In the genomic region with DNA sequence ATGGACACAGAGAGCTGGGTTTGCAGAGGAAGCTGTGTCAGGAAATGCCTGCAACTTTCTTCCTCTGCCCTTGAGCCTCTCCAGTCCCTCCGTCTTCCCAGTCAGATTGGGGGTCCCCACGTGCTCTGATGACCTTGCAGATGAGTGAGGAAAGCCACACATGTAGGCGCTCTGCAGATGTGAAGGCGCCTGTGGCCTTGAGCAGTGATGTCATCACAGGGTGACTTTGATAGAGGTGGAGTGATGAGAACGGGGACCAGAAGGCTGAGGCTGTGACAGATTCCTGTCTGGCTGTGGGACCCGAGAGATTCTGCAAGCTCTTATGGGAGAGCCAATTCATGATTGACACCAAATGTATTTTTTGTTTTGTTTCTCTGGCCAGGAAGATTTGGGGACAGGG, we compare ENCODE assay signal across 20 mouse cellular contexts. TPM values are rescaled to one million over a fixed set of nuclear protein-coding genes. Genes with fewer than 3 reads are reported as not detected.
DNase-seq lines count a peak whose midpoint lies in the region; ATAC-seq and TF ChIP-seq lines count a peak whose summit lies in the region.
"Had no signal": no experiment of that assay in that cellular context is flagged by ENCODE, and none has a peak within 500 bp of the region (broad histone marks: within the 10 kb centered on the region; RNA-seq: fewer than 3 reads in every experiment).

No protein-coding gene starts in this region.

- peak overlapping the region; percentile 1; the same call in 1 of the 2 replicates for H3K4me2 ChIP-seq in heart, embryonic 12.5 days
- H3K4me2 ChIP-seq in lung, embryonic 14.5 days = 0 out of 2 replicates have a peak overlapping the region, but pooled peaks have one; percentile 12
- H3K4me2 ChIP-seq: midbrain, embryonic 11.5 days; neural tube, embryonic 13.5 days had no signal

- H3K27ac ChIP-seq in heart, embryonic 12.5 days (ENCODE audit: poor library complexity, severe bottlenecking) = peak overlapping the region; percentile 87
- H3K27ac ChIP-seq in lung, embryonic 14.5 days (ENCODE audit: low read depth) = no peak overlapping the region
- peak overlapping the region; percentile 61 for H3K27ac ChIP-seq in macrophage
- H3K27ac ChIP-seq: gastrocnemius, adult 2 months; neural tube, embryonic 13.5 days had no signal

- H3K4me1 ChIP-seq in heart, embryonic 12.5 days (replicated peaks) = peaks cover 92% of the 10 kb centered on the region
- peaks cover 38% of the 10 kb centered on the region for H3K4me1 ChIP-seq in lung, embryonic 14.5 days (ENCODE audit: insufficient read depth)

- no peaks in the 10 kb centered on the region for H3K36me3 ChIP-seq in heart, embryonic 12.5 days
- no peaks in the 10 kb centered on the region; the same call in 1 of the 2 replicates for H3K36me3 ChIP-seq in lung, embryonic 14.5 days (ENCODE audit: insufficient read depth)
- H3K36me3 ChIP-seq in macrophage (ENCODE audit: inconsistent target) = peaks cover 73% of the 10 kb centered on the region
- H3K36me3 ChIP-seq: neural tube, embryonic 13.5 days had no signal

- H3K9ac ChIP-seq in heart, embryonic 12.5 days = peak overlapping the region; percentile 3
- H3K9ac ChIP-seq in lung, embryonic 14.5 days = no peak overlapping the region
- H3K9ac ChIP-seq: neural tube, embryonic 13.5 days had no signal

- H3K27me3 ChIP-seq in heart, embryonic 12.5 days (replicated peaks) = no peaks in the 10 kb centered on the region
- H3K27me3 ChIP-seq in lung, embryonic 14.5 days (ENCODE audit: insufficient read depth, low read length) = peaks cover 19% of the 10 kb centered on the region; the same call in 1 of the 2 replicates
- H3K27me3 ChIP-seq: Patski had no signal

- no peak for TF ChIP-seq CTCF in lung, embryonic 14.5 days (IDR thresholded peaks at IDR 0.05; ENCODE audit: low read depth)

- ATAC-seq in heart, embryonic 12.5 days (ENCODE audit: insufficient number of reproducible peaks, low FRiP score) = no peak
- ATAC-seq in lung, embryonic 14.5 days (ENCODE audit: insufficient read depth) = no peak
- no peak for ATAC-seq in erythroid progenitor cell, adult 5-6 weeks (replicated peaks; ENCODE audit: low FRiP score, poor library complexity, severe bottlenecking)
- ATAC-seq: forebrain, embryonic 16.5 days; Patski had no signal

- no peak for DNase-seq in heart, adult 11 months
- no peak for DNase-seq in lung, embryonic 14.5 days
- DNase-seq in lung, postnatal 14 days = no peak
- DNase-seq in adrenal gland, postnatal 36 days = peak; percentile 53 to 57
- DNase-seq in gastrocnemius, adult 18-20 months (ENCODE audit: low spot score) = no peak
- DNase-seq: embryo, embryonic 11 days; gastrocnemius, adult 2 months; kidney, adult 2 months; kidney, postnatal 14 days; lung, postnatal 36 days; thymus, postnatal 36 days had no signal

- 13% methylated on average over 6 of the region's 6 CpGs for WGBS in heart, embryonic 12.5 days
- 50% methylated on average over 6 of the region's 6 CpGs for WGBS in lung, embryonic 14.5 days
- 31% methylated on average over 5 of the region's 6 CpGs for WGBS in macrophage (ENCODE audit: missing documents)

- peaks cover 95% of the 10 kb centered on the region for H3K79me2 ChIP-seq in macrophage (ENCODE audit: inconsistent target)

- H3K9me3 ChIP-seq in heart, embryonic 12.5 days (replicated peaks) = no peaks in the 10 kb centered on the region
- no peaks in the 10 kb centered on the region for H3K9me3 ChIP-seq in lung, embryonic 14.5 days (ENCODE audit: low read depth, low read length)
- H3K9me3 ChIP-seq: neural tube, embryonic 13.5 days had no signal

- no peak overlapping the region for H3K4me3 ChIP-seq in heart, embryonic 12.5 days
- H3K4me3 ChIP-seq in lung, embryonic 14.5 days (ENCODE audit: low read depth, low read length) = no peak overlapping the region
- no peak overlapping the region for H3K4me3 ChIP-seq in macrophage (ENCODE audit: inconsistent target)
- H3K4me3 ChIP-seq: gastrocnemius, adult 2 months; neural tube, embryonic 13.5 days had no signal

RNA-seq across cellular contexts. Expression of a gene that starts 36.2 kb away (rescaled TPM):
- polyA plus RNA-seq in heart, embryonic 12.5 days (2016; fragmentation: Nextera tagmentation; extraction: Ambion mirVana) = 13.1 and 13.3 TPM in 2 replicates
- 17.9 and 18.7 TPM in 2 replicates for polyA plus RNA-seq in lung, embryonic 14.5 days (2014; fragmentation: Nextera tagmentation; extraction: Ambion mirVana)
- total RNA-seq in adrenal gland, postnatal 36 days (2021) = 10 to 100 TPM; 26.7 to 29.4 TPM
- 100 to 1,000 TPM in 1 of 26 experiments, 10 to 100 TPM in 21, 1 to 10 TPM in 4; 2.6 to 108 (median 36.9) TPM for total RNA-seq in macrophage (2018; cell fraction: chromatin; rRNA removed)
- total RNA-seq in macrophage (2018; cell fraction: cytosol; rRNA removed) = 100 to 1,000 TPM in 1 of 26 experiments, 10 to 100 TPM in 25; 28.0 to 101 (median 57.2) TPM
- 10 to 100 TPM in 25 of 26 experiments, 1 to 10 TPM in 1; 9.0 to 78.5 (median 40.6) TPM for total RNA-seq in macrophage (2018; cell fraction: nucleus; rRNA removed)
- 49.9 to 79.6 TPM (median 50.9 TPM) in 3 replicates for polyA plus RNA-seq in macrophage (2018)
- 9.2 and 11.2 TPM in 2 replicates for total RNA-seq in erythroid progenitor cell, adult 5-6 weeks (2015; ENCODE audit: low replicate concordance)
- total RNA-seq in erythroid progenitor cell, adult 5-6 weeks (2017; ENCODE audit: low replicate concordance) = 2.3 TPM in 1 of 2 replicates, not detected in the other
- 10 to 100 TPM; 12.6 to 20.2 TPM for total RNA-seq in gastrocnemius, adult 18-20 months (2021)

RNA-seq across cellular contexts. Expression of a gene that starts 36.6 kb away (rescaled TPM):
- 8.4 TPM in 2 replicates for polyA plus RNA-seq in heart, embryonic 12.5 days (2016; fragmentation: Nextera tagmentation; extraction: Ambion mirVana)
- polyA plus RNA-seq in lung, embryonic 14.5 days (2014; fragmentation: Nextera tagmentation; extraction: Ambion mirVana) = 11.4 and 14.3 TPM in 2 replicates
- total RNA-seq in adrenal gland, postnatal 36 days (2021) = 10 to 100 TPM; 19.9 to 23.2 TPM
- total RNA-seq in macrophage (2018; cell fraction: chromatin; rRNA removed) = 100 to 1,000 TPM in 12 of 26 experiments, 10 to 100 TPM in 13, 1 to 10 TPM in 1; 7.7 to 184 (median 90.9) TPM
- 100 to 1,000 TPM in 22 of 26 experiments, 10 to 100 TPM in 4; 67.8 to 188 (median 142) TPM for total RNA-seq in macrophage (2018; cell fraction: cytosol; rRNA removed)
- total RNA-seq in macrophage (2018; cell fraction: nucleus; rRNA removed) = 100 to 1,000 TPM in 23 of 26 experiments, 10 to 100 TPM in 3; 16.8 to 258 (median 153) TPM
- polyA plus RNA-seq in macrophage (2018) = 86.7 to 149 TPM (median 97.3 TPM) in 3 replicates
- total RNA-seq in erythroid progenitor cell, adult 5-6 weeks (2015; ENCODE audit: low replicate concordance) = 5.0 and 6.3 TPM in 2 replicates
- total RNA-seq in erythroid progenitor cell, adult 5-6 weeks (2017; ENCODE audit: low replicate concordance) = 0.64 and 6.3 TPM in 2 replicates
- total RNA-seq in gastrocnemius, adult 18-20 months (2021) = 1 to 10 TPM; 7.5 to 7.9 TPM

RNA-seq across cellular contexts. Expression of a gene that starts 43.2 kb away (rescaled TPM):
- polyA plus RNA-seq in heart, embryonic 12.5 days (2016; fragmentation: Nextera tagmentation; extraction: Ambion mirVana) = 0.15 and 0.21 TPM in 2 replicates
- polyA plus RNA-seq in lung, embryonic 14.5 days (2014; fragmentation: Nextera tagmentation; extraction: Ambion mirVana) = not detected in 2 replicates
- total RNA-seq in adrenal gland, postnatal 36 days (2021) = 1 to 10 TPM; 1.7 to 4.6 TPM
- under 1 TPM in 3 of 26 experiments, not detected in 23; 0.16 to 0.63 (median 0.20) TPM for total RNA-seq in macrophage (2018; cell fraction: chromatin; rRNA removed)
- total RNA-seq in macrophage (2018; cell fraction: cytosol; rRNA removed) = under 1 TPM in 3 of 26 experiments, not detected in 23; 0.05 TPM
- total RNA-seq in macrophage (2018; cell fraction: nucleus; rRNA removed) = under 1 TPM in 2 of 26 experiments, not detected in 24; 0.12 to 0.15 TPM
- polyA plus RNA-seq in macrophage (2018) = not detected in 3 replicates
- total RNA-seq in erythroid progenitor cell, adult 5-6 weeks (2015; ENCODE audit: low replicate concordance) = not detected in 2 replicates
- total RNA-seq in erythroid progenitor cell, adult 5-6 weeks (2017; ENCODE audit: low replicate concordance) = not detected in 2 replicates
- total RNA-seq in gastrocnemius, adult 18-20 months (2021) = under 1 TPM; 0.05 to 0.14 TPM
- total RNA-seq: hematopoietic stem cell, adult 5-6 weeks; monocyte, adult 5-6 weeks had no signal
- polyA plus RNA-seq: Patski had no signal

RNA-seq across cellular contexts. Expression of a gene that starts 53.0 kb away (rescaled TPM):
- 11.3 and 12.3 TPM in 2 replicates for polyA plus RNA-seq in heart, embryonic 12.5 days (2016; fragmentation: Nextera tagmentation; extraction: Ambion mirVana)
- 8.8 and 10.4 TPM in 2 replicates for polyA plus RNA-seq in lung, embryonic 14.5 days (2014; fragmentation: Nextera tagmentation; extraction: Ambion mirVana)
- total RNA-seq in adrenal gland, postnatal 36 days (2021) = 1,000 to 10,000 TPM; 1,168 to 1,492 TPM
- total RNA-seq in macrophage (2018; cell fraction: chromatin; rRNA removed) = 10 to 100 TPM in 8 of 26 experiments, 1 to 10 TPM in 18; 2.1 to 22.8 (median 8.2) TPM
- 1 to 10 TPM; 1.4 to 4.6 (median 3.2) TPM for total RNA-seq in macrophage (2018; cell fraction: cytosol; rRNA removed)
- 10 to 100 TPM in 3 of 26 experiments, 1 to 10 TPM in 23; 1.6 to 17.6 (median 5.7) TPM for total RNA-seq in macrophage (2018; cell fraction: nucleus; rRNA removed)
- polyA plus RNA-seq in macrophage (2018) = 2.3 to 6.0 TPM (median 4.3 TPM) in 3 replicates
- total RNA-seq in erythroid progenitor cell, adult 5-6 weeks (2015; ENCODE audit: low replicate concordance) = 1.3 and 16.6 TPM in 2 replicates
- 1.4 and 3.2 TPM in 2 replicates for total RNA-seq in erythroid progenitor cell, adult 5-6 weeks (2017; ENCODE audit: low replicate concordance)
- 1 to 10 TPM; 3.2 TPM for total RNA-seq in gastrocnemius, adult 18-20 months (2021)

Comparison
In these comparisons a context has a peak if more than half of its experiments do, and no peak if none do; other contexts are left out.
1. DNase-seq: peak in adrenal gland, postnatal 36 days (2 of 2); none in heart, adult 11 months (single experiment), lung, embryonic 14.5 days (single experiment), lung, postnatal 14 days (single experiment) and gastrocnemius, adult 18-20 months (single experiment).